Mouse (Mus musculus) heart, embryonic 14.5 days (tissue): Measurements from ENCODE around the gene Tmem132d. TPM values are rescaled to one million over a fixed set of nuclear protein-coding genes. Genes with fewer than 3 reads are reported as not detected.

Experiments
- ATAC-seq: fragments of 200-750 bp; cut with Nextera tagmentation; 2 replicates; pipeline ENCODE4 v1.8.0; 2017; ENCODE audit warnings: low read depth, moderate TSS enrichment; ENCODE audit not compliant: insufficient number of reproducible peaks, insufficient read depth, low FRiP score
- H3K27ac ChIP-seq, 2 experiments: fragments of 200-500 bp in 1 of 2; fragments of 300-500 bp in 1 of 2; sonication (generic) in 1 of 2; replicated peaks in 1 of 2; 2 replicates each; pipeline ENCODE4 v1.5.1; 2012 to 2014; ENCODE audit warnings: low read depth in 2 of 2, low read length in 2 of 2, control low read depth in 1 of 2, mild to moderate bottlenecking in 1 of 2, mixed read lengths in 1 of 2; ENCODE audit not compliant: control insufficient read depth in 1 of 2, insufficient read depth in 1 of 2
- H3K27me3 ChIP-seq: fragments of 300-500 bp; sonication (generic); 2 replicates; pipeline ENCODE4 v1.6.1; 2014; ENCODE audit warnings: mild to moderate bottlenecking, low read length, control low read depth; ENCODE audit not compliant: control insufficient read depth, insufficient read depth
- H3K36me3 ChIP-seq: fragments of 300-500 bp; sonication (generic); 2 replicates; pipeline ENCODE4 v1.6.1; 2014; ENCODE audit warnings: mild to moderate bottlenecking, control low read depth, low read length, mixed read lengths; ENCODE audit not compliant: control insufficient read depth, insufficient read depth
- H3K4me1 ChIP-seq, 2 experiments: fragments of 200-500 bp in 1 of 2; fragments of 300-500 bp in 1 of 2; sonication (generic) in 1 of 2; 2 replicates each; pipeline ENCODE4 v1.6.1; 2012 to 2014; ENCODE audit warnings: low read length in 2 of 2, control low read depth in 1 of 2, mixed read lengths in 1 of 2; ENCODE audit not compliant: control insufficient read depth in 2 of 2, insufficient read depth in 2 of 2
- H3K4me2 ChIP-seq: fragments of 300-500 bp; sonication (generic); 2 replicates; pipeline ENCODE4 v1.6.1; 2014; ENCODE audit warnings: mild to moderate bottlenecking, low read length
- H3K4me3 ChIP-seq, 2 experiments: fragments of 200-500 bp in 1 of 2; fragments of 300-500 bp in 1 of 2; sonication (generic) in 1 of 2; 2 replicates each; pipeline ENCODE4 v1.5.1; 2012 to 2014; ENCODE audit warnings: low read length in 2 of 2, mild to moderate bottlenecking in 2 of 2, control low read depth in 1 of 2, low read depth in 1 of 2, moderate library complexity in 1 of 2; ENCODE audit not compliant: control insufficient read depth in 1 of 2, insufficient read depth in 1 of 2
- H3K9ac ChIP-seq: fragments of 300-500 bp; sonication (generic); 2 replicates; pipeline ENCODE4 v1.6.1; 2014; ENCODE audit warnings: mild to moderate bottlenecking, low read length
- H3K9me3 ChIP-seq: fragments of 300-500 bp; sonication (generic); 2 replicates; pipeline ENCODE4 v1.6.1; 2016; ENCODE audit warnings: low read length, control low read depth; ENCODE audit not compliant: control insufficient read depth
- WGBS: fragments of 180-500 bp; shearing (Covaris S2); extraction: QIAGEN DNeasy Blood & Tissue Kit; methylation state at CpG from one replicate; pipeline ENCODE4 v1.1.7; 2014; 5-methylcytosine and 5-hydroxymethylcytosine counted together
- polyA plus RNA-seq: library from polyadenylated mRNA; unstranded; fragments of >200 nt; fragmentation: Nextera tagmentation; extraction: Ambion mirVana; gene quantifications from 2 replicates; pipeline ENCODE4 v1.2.1, GENCODE M21; 2014

Tmem132d gene
- polyA plus RNA-seq, 1 experiment from 2014 or later: 0.03 TPM

DNA sequence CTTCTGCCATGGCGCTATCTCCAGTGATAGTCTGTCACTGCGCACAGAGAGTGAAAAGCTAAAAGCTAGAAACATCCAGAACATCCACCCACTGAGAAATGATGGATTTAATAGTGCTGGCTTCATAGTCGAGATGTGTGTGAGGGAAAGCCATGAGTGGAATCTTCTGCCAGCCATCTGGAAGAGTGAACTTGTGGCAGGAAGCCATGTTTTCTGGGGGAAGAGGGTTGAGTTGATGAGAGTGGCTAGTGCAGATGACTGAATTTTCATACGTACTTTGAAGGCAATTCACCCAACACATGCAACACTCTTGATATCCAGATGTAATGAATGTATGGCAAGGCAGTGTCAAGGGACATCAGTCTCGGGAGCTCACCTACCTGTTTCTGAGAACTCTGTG is 342.3 kb downstream of the Tmem132d start:
- H3K27me3 ChIP-seq: no peaks in the 10 kb centered on the region
- no peak overlapping the region for H3K4me3 ChIP-seq
- 70% methylated on average over 5 of the region's 5 CpGs for WGBS
- no peak for ATAC-seq
- no peaks in the 10 kb centered on the region for H3K4me1 ChIP-seq
- peaks cover 9% of the 10 kb centered on the region; the same call in 1 of the 2 replicates for H3K9me3 ChIP-seq
- no peak overlapping the region for H3K9ac ChIP-seq
- no peak overlapping the region for H3K27ac ChIP-seq
- no peaks in the 10 kb centered on the region for H3K36me3 ChIP-seq
- no peak overlapping the region for H3K4me2 ChIP-seq

DNA sequence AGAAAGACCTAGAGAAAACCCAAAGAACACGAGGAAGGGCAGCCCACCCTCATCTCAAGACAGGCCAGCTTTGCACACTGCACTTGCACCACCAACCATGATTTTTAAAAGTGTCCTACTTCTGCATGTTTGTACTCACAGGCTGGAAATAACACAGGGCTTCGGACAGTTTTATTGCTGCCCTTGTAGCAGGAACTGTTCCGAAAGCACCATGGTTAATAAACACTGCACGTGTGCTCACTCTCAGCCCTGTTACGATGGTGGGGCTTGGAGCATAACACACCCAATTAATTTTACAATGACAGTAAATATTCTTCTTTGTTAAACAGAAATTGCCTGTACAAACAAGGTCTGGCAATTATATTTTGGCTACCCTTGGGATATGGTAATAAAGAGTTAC is 357.4 kb downstream of the Tmem132d start:
- Histone ChIP-seq H3K9ac (no peak overlapping the region), H3K4me3 (no peak overlapping the region), H3K27me3 (no peaks in the 10 kb centered on the region), H3K36me3 (no peaks in the 10 kb centered on the region), H3K27ac (no peak overlapping the region), H3K4me1 (no peaks in the 10 kb centered on the region), H3K4me2 (no peak overlapping the region), H3K9me3 (0 out of 2 replicates have a peak, but pooled peaks cover 3% of the 10 kb centered on the region)
- WGBS: 73% methylated on average over 5 of the region's 5 CpGs
- ATAC-seq: no peak

DNA sequence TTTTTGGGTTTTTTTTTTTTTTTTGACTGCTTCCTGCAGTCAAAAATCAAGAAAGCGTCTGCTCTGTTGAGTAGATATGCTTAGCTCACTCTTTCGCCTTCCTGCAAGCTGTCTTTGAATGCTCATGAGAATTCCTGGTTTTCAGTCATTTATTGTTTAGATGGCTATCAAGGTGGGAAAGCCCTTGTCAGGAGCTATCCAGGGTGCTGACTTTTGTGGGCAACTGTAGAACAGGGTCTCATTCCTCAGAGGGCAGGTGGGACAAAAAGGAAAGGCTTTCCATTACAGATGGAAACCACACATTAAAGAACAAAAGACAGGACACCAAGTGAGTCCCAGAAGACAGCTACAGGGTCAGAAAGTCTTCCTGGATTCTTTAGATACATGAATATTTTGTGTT is 360.3 kb downstream of the Tmem132d start:
- WGBS: 73% methylated on average over 2 of the region's 2 CpGs
- no peaks in the 10 kb centered on the region for H3K27me3 ChIP-seq
- no peak overlapping the region for H3K27ac ChIP-seq
- H3K4me3 ChIP-seq: no peak overlapping the region
- 0 out of 2 replicates have a peak, but pooled peaks cover 3% of the 10 kb centered on the region for H3K9me3 ChIP-seq
- ATAC-seq: no peak
- H3K9ac ChIP-seq: no peak overlapping the region
- H3K36me3 ChIP-seq: no peaks in the 10 kb centered on the region
- H3K4me2 ChIP-seq: no peak overlapping the region
- no peaks in the 10 kb centered on the region for H3K4me1 ChIP-seq

DNA sequence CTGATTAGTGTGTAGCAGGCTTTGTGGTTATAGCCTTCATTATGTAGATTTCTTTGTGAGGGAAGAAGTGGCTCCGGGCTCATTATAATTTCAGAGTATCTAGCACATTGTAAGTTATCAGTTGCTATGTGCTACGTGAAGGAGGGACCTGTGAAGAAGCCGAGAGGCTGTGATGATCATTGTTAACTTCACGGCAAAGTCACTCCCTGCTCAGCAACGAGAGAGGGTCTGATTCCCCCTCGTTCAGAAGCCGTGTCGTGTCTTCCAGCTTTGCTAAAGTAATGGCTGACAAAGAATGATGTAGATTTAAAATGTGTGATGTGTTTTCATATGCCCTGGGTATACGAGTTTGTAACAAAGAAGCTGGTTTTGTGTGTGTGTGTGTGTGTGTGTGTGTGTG is 391.1 kb downstream of the Tmem132d start:
- H3K27ac ChIP-seq: no peak overlapping the region
- 78% methylated on average over 9 of the region's 9 CpGs for WGBS
- no peaks in the 10 kb centered on the region for H3K36me3 ChIP-seq
- H3K9ac ChIP-seq: no peak overlapping the region
- ATAC-seq: no peak
- no peaks in the 10 kb centered on the region for H3K4me1 ChIP-seq
- H3K27me3 ChIP-seq: no peaks in the 10 kb centered on the region
- no peak overlapping the region for H3K4me2 ChIP-seq
- no peak overlapping the region for H3K4me3 ChIP-seq
- H3K9me3 ChIP-seq: peaks cover 5% of the 10 kb centered on the region; the same call in 1 of the 2 replicates

GRCm38 (mm10) chr5:128040036-128040435 is 392.8 kb downstream of the Tmem132d start:
- 78% methylated on average over 6 of the region's 6 CpGs for WGBS
- ATAC-seq: no peak
- H3K27me3 ChIP-seq: no peaks in the 10 kb centered on the region
- no peak overlapping the region for H3K4me3 ChIP-seq
- no peak overlapping the region for H3K9ac ChIP-seq
- no peak overlapping the region for H3K4me2 ChIP-seq
- no peaks in the 10 kb centered on the region for H3K4me1 ChIP-seq
- H3K36me3 ChIP-seq: no peaks in the 10 kb centered on the region
- no peak overlapping the region for H3K27ac ChIP-seq
- no peaks in the 10 kb centered on the region for H3K9me3 ChIP-seq

DNA sequence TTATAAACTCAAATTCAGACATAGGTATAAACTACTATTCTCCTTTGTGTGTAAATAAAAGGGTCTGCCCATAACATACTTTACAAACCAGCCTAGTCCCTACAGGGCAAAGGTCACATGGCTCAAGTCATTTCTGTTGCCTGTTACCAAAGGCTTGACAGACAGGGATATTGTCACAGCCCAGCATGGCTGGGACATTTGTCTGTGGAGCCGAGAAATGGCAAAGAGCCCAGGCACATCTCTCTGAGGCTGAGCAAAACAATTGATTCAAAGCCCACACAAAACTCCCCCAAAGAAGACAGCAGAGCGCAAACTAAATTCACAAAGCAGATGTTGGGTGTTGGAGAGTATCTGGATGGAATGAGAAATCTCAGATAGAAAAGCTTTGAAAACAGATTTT is 405.8 kb downstream of the Tmem132d start:
- H3K9ac ChIP-seq: no peak overlapping the region
- H3K27me3 ChIP-seq: no peaks in the 10 kb centered on the region
- H3K36me3 ChIP-seq: no peaks in the 10 kb centered on the region
- no peaks in the 10 kb centered on the region for H3K9me3 ChIP-seq
- ATAC-seq: no peak
- no peak overlapping the region for H3K4me2 ChIP-seq
- H3K4me3 ChIP-seq: no peak overlapping the region
- WGBS: 64% methylated on average over 2 of the region's 2 CpGs
- no peaks in the 10 kb centered on the region for H3K4me1 ChIP-seq
- no peak overlapping the region for H3K27ac ChIP-seq

DNA sequence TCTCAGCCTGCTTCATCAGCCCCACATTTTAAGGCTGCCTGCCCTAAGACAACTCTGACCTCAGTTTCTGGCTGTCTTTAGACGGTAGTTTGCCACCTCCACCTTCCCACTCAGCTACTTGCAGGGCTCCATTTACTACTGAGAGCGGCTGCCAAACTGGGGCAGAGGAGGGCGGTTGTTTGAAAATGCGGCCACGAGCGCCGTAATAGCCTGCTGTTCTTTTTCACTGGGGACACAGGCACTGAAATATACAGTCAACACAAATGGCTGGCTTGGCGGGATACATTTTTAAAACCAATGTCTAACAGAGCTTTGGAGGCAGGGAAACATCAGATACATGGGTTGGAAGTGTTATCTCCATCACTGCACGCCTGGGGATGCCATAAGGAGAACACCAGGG is 428.2 kb downstream of the Tmem132d start:
- 59% methylated on average over 9 of the region's 9 CpGs for WGBS
- Histone ChIP-seq H3K27ac (no peak overlapping the region), H3K4me1 (no peaks in the 10 kb centered on the region), H3K9ac (no peak overlapping the region), H3K27me3 (no peaks in the 10 kb centered on the region), H3K36me3 (no peaks in the 10 kb centered on the region), H3K4me2 (no peak overlapping the region), H3K4me3 (no peak overlapping the region), H3K9me3 (no peaks in the 10 kb centered on the region)
- no peak for ATAC-seq

- ATAC-seq: no peak
- no peaks in the 10 kb centered on the region for H3K27me3 ChIP-seq
- 73% methylated on average over 10 of the region's 10 CpGs for WGBS
- H3K36me3 ChIP-seq: no peaks in the 10 kb centered on the region
- H3K4me3 ChIP-seq: no peak overlapping the region
- no peaks in the 10 kb centered on the region for H3K9me3 ChIP-seq
- no peak overlapping the region for H3K9ac ChIP-seq
- no peak overlapping the region for H3K27ac ChIP-seq
- no peak overlapping the region for H3K4me2 ChIP-seq
- H3K4me1 ChIP-seq: no peaks in the 10 kb centered on the region
These were observed 436.2 kb downstream of the Tmem132d start for GRCm38 (mm10) chr5:127996526-127997245.
